Mouse (Mus musculus): ENCODE data around the gene Fbxl4.

DNA sequence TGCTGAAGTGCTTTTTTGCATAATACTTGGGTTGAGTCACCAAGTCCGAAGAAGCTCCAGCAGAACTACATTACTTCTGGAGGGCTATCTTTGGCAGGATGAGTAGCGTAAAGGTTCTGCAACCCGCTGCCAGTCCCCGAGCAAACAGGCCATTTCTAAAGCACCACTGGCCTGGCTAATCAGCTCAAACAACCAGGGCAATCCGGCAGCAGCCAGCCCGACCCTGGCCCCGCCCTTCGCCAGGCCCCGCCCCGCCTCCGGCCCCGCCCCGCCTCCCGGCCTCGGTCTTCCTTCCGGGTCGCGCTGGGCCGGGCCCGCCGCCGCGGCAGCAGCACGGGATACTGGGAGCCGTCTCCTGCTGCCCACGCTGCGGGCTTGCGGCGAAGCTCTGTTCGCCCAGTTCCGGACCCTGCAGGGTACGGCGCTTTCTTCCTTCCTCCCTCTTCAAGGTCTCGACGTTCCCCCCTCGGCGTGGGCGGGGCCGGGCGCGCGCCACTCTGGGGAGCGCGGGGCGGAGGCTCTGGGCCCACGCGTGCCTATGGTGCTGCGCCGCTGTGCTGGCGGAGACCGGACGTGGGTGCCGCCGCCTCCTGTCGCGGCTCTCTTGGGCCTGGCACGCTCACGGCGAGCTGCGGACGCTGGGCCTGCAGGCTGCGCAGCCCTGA, at the start of gene Fbxl4:
- TF ChIP-seq CTCF (IDR thresholded peaks at IDR 0.05) (no peak), EP300 (IDR thresholded peaks at IDR 0.05) (no peak)
